Mouse (Mus musculus) layer of hippocampus, adult 18-20 months (tissue): ENCODE measurements around the gene Eri2. TPM values are rescaled to one million over a fixed set of nuclear protein-coding genes. Genes with fewer than 3 reads are reported as not detected.

Source experiments
- DNase-seq, 2 experiments: peaks; one replicate each; pipeline ENCODE4 v3.0.0; 2022; ENCODE audit warnings: low spot score in 2 of 2
- long read RNA-seq: library from polyadenylated mRNA; stranded (forward); transcript quantifications from one replicate; pipeline ENCODE4 v2.0.0, GENCODE M21; 2021
- total RNA-seq, 2 experiments: library from RNA; stranded (reverse); gene quantifications; 2 replicates each; pipeline ENCODE4 v1.2.3; 2021

Gene Eri2
- 1 to 10 TPM; 8.2 to 9.0 TPM for total RNA-seq
- long read RNA-seq, partial matches to known transcripts, result 0 of 13 reads
- long read RNA-seq, other reads (novel, unspliced or antisense), result 8 of 13 reads

DNA sequence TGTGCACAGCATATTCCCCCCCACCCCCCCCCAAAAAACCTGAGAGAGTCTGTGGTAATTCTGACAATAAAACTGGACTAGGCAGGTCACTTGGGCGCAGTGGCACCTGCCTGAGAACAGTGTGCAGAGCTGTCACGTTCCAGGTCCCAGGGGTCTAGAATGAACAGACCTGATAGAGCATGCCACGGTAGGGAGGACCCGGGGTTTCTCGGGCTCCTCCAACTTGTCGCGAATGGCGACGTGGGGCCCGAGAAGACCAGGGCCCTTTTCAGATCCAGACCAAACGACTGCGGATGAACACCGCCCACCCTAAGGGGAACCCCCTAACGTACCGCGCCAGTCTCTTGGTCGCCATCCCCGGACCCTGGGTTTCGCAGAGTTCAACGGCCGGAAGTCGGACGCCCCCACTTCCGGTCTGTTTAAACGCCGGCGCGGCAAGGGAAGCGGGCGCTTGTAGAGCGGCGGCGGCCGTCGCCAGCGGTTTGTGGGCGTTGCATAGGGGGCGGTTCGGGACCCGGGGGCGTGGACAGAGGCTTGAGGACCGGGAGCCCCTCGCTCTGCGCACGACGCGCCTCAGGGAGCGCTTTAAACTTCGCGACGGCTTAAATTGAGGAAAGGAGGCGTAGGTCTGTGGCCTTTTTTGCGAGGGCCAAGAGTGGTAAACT, at the start of gene Eri2, which contains the start of gene Rexo5:
Gene Eri2, minus strand, starts transcription at position 473 of the 665 bp plus-strand sequence.
Gene Rexo5, plus strand, starts transcription at position 421 of the 665 bp plus-strand sequence.
- DNase-seq, result peak; percentile 31 to 70

DNA sequence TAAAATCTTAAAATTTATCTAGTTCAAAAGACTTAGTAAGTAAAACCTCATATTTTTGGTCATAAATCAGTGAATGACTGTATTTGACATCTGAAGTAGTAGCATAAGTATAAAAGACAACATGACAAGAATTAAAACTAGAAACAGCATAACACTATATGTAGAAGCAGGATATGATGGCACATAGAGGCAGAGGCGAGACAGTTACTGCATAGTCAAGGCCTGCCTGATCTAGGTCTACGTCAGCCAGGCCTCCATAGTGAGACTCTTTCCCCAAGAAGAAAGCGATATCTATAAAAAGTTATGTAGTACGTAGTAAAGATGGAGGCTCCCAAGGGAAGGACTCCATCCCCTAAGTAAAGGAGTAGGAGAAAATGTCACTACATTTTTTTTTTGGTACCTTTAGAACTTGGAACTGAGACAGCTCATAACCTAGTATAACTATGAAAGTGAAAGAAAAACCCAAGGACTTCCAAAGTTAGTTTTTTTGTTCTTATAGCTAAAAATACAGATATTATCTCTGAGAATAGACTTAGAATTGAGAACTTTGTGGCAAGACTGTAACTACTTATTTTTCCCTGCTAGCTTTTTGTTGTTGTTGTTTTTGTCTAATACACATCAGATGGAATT, 48.1 kb upstream of the Eri2 start:
- DNase-seq, result no peak

DNA sequence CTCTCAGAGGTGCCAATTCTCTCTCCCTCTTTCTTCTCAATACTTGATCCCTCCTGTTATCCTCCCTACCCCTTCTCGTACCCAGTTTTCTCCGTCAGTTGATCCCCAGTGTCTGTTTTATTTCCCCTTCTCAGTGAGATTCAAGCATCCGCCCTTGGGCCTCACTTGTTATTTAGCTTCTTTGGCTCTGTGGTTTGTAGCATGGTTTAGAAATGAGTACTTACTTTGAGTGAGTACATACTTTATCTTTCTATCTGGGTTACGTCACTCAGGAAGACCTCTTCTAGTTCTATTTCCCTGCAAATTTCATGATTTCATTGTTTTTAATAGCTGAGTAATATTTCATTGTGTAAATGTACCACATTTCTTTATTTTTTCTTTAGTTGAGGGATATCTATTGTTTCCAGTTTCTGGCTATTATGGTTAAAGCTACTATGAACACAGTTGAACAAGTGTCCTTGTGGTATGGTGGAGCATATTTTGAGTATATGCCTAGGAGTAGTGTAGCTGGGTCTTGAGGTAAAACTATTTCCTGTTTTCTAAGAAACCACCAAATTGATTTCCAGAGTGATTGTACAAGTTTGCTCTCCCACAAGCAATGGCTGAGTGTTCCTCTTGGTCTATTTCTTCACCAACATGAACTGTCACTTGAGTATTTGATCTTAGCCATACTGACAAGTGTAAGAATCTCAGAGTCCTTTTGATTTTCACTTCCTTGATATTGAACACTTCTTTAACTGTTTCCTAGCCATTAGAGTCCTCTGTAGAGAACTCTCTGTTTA, 42.3 kb upstream of the Eri2 start:
- no peak for DNase-seq

DNA sequence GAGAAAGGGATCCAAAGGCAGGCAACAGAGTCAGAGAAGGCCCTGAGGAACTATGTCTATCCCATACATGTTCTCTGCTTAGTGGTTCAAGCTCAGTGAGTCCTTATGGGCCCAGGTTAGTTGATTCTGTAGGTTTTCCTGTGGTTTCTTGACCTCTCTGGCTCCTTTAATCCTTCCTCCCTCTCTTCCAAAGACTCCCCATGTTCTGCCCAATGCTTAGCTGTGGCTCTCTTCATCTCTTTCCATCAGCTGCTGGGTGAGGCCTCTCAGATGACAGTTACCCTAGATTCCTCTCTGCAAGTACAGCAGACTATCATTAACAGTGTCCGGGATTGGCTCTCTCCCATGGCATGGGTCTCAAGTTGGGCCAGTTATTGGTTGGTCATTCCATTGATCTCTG, 41.5 kb upstream of the Eri2 start:
- DNase-seq, result no peak

DNA sequence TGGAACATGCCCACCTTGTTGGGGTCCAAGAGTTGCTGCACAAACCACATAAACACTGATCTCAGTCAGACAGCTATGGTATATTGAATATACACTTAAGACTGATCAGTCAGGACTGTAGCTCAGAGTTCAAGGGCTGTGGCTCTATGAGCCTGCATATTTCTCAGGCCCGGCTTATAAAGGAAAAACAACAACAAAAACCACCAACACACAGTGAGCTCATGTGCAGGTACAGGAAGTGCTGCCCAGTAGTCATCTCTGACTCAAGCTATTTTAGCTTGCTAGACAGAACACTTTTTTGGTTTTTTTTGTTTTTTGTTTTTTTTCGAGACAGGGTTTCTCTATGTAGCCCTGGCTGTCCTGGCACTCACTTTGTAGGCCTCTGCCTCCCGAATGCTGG, 14.9 kb upstream of the Eri2 start:
- DNase-seq, result no peak

DNA sequence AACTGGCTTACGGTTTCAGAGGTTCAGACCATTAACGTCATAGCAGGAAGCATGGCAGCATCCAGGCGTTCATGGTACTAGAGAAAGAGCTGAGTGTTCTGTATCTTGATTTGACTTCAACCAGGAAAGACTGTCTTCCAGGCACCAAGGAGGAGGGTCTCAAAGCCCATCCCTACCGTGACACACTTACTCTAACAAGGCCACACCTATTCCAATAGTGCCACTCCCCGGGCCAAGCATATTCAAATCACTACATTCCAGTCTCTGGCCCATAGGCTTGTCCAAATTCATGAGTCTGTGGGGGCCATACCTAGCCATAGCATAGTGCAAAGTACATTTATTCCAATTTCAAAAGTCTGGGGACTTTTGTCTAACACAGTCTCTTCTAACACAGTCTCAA, 13.5 kb upstream of the Eri2 start:
- no peak for DNase-seq

DNA sequence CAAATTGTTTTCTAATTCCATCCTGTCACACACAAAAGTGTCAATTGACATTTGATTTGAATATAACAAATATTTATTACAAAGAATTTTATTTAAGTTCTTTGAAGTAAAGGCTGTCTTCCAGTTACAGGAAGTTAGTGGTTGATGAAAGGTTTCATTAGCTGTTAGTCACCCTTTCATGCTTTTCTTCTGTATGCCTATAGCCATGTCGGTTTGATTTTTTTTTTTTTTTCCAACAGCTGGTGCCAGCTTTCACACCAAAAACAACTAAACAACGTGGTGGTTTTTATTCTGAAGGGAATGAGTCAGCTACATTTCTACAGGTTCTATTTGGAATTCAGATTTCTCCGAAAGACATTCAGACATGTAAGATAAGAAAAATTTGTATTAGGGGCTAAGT, 7.1 kb upstream of the Eri2 start:
- DNase-seq, result no peak

DNA sequence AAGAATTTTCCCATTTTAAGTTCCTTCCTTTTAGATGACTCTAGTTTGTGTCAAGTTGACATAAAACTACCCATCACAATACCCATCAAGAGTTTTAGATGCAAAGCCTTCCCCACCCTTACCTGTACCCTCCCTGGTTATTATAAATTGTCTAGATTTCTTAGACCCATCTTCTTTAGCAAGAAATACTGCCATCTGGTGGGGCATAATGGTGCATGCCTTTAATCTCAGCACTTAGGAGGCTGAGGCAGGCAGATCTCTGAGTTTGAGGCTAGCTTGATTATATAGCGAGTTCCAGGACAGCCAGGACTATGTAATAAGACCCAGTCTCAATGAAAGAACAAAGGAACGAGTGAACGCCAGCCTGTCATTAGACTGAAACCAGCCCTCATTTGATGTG, 6.6 kb upstream of the Eri2 start:
- no peak for DNase-seq

DNA sequence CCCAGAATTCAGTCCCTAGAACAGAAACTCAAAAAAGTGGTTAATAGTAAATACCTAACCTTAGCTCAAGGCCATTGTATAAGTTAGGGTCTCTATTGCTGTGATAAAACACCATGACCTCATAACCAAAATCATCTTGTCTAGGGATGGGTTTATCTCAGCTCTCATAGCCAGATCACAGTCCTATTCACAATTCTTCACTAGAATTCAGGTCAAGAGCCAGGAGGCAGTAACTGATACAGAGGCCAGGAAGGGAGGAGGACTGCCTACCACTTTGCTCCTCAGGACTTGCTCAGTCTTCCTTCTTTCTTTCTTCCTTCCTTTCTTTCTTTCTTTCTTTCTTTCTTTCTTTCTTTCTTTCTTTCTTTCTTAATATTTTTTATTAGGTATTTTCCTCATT, 1.5 kb upstream of the Eri2 start:
- no peak for DNase-seq

DNA sequence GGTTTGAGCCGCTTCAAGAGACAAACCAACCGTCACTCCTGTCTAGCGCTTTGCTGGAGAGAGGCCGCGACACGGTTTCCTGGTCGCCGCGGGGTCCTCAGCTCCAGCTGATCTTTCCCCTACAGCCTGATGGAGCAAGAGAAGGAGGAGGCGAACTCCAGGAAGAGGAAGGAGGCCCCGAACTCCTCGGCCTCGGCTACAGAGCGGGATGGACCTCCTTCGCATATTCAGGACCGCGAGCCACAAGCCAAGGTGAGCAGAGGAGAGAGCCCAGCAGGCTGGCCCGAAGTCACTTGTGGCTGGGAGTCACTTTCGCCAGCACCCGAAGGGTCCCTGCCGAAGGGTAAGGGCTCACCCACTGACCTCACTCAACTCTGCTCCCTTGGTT, 387 bp upstream of the Eri2 start:
- DNase-seq, result no peak

DNA sequence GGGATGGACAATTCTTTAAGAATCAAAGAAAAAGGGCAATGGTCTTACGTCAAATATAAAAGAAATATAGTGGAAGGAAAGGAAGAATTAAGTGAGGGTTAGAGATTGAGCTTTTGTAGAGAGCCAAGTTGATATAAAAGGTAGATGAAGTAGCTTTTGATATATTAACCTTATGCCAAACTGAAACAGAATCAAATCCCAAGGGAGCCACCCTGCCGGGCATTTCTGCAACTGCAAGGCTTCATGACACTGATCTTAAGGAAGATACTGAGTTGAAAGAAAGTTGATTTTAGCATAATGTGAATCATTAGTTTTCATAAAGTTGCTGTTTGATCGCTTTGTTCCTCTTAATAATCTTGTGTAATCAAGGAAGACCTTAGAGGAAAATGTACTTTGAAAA, 4.8 kb downstream of the Eri2 start:
- DNase-seq, result no peak

DNA sequence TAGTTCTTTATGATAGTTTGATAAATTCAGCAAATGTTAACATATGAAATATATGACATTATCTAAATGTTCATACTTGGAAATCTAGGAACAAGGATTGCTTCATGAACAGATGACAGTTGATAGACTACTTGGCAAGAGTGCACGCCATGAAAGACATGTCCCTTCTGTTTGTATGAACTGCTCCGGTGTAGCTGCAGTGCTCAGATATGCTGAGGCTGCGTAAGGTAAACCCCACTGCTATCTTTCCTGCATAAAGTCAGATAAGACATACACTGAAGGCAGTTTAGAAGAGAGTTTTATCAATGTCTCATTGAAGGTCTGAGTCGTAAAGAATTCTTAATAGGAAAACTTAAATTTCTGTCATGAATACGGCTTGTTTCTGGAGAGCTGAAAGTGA, 8.9 kb downstream of the Eri2 start:
- DNase-seq, result no peak

DNA sequence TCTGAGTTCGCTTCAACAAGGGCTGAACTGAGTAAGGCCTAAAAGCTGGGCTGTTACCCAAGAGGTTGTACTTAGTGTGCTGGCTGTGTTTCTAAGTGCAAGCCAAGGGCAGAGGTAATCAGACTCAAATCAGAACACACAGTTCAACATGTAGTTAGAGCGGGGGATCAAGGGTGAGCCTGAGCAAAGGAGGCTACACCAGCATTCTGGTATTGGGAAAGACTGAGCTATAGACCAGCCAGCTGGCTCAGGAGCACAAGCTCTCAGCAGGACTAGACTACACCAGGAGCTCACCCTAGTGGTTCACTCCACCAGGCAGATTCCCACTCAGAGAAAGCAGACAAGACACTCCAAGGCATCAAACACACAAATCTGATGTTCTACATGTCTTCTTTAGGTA, 10.4 kb downstream of the Eri2 start:
- DNase-seq, result no peak

DNA sequence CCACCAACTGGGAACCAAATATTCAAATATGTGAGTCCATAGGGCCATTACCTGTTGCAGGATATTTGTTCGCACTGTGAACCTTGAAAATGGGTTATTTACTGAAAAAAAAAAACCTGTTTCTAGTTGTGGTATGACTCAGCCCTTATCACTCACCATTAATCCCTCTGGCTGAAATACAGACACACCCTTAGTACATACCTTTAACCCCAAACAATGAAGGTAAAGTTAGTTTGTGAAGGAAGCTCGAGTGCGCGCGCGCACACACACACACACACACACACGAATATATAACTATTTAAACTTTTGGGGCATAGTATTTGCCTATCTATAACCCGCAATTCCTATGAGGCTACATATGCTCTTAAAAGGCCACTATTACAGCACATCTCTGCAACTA, 24.0 kb downstream of the Eri2 start:
- no peak for DNase-seq

DNA sequence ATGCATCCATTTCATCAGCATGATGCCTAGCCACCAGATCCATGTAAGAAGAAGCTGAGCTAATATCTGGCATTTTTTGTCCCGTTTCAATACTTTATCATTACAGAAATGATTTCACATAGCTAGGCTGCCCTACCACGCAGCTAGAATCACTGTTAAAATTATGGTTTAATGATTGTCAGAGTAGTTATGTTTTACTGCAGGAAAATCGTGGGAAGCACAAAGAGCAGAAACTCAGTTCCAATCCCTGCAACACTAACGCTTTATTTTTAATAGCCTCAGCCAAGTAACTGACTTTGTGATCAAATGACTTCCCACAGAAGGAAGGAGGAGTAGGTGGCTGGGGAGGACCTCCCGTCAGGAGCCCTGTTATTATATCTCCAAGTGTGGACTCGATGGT, 26.9 kb downstream of the Eri2 start:
- no peak for DNase-seq

DNA sequence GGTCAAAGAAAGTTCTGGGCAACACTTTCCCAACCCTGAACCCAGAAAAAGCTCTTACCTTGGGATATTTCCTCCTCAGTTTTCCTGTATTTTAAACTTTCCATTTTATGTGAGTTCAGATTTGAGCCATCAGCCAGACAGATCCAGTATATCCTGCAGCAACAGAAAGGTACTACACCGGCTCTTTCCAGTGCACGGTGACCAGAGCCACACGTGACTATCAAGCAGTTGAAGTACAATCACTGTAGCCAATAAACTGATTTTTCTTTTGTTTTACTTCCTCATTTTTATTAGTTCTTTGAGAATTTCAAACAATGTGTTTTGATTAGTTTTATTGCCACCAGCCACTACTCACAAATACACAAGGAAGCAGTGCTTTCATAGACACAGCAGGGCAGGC, 29.5 kb downstream of the Eri2 start:
- DNase-seq, result no peak

DNA sequence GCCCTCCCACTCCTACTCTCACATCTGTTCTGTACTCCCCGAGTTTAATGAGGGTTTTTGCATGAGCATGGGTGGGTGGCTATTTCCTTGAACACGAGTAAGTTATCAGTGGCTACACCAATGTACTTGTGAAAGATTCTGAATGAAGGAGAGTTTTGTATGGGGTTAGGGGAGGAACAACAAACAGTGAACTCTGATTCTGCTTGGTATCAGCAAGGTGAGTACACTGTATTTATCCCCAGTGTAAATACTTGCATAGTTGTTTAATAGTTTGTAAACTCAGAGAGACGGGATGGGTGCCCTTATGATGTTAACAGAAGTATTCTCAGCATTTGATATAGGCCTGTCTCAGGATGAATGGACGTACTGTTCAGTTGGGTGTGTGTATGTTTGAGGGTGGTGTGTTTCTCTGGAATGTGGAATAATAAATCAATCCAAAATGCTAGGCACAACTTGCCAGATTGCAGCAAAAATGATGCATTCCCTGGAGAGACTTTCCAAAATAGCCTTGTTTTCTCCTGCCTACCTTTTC, 31.6 kb downstream of the Eri2 start:
- DNase-seq, result no peak

DNA sequence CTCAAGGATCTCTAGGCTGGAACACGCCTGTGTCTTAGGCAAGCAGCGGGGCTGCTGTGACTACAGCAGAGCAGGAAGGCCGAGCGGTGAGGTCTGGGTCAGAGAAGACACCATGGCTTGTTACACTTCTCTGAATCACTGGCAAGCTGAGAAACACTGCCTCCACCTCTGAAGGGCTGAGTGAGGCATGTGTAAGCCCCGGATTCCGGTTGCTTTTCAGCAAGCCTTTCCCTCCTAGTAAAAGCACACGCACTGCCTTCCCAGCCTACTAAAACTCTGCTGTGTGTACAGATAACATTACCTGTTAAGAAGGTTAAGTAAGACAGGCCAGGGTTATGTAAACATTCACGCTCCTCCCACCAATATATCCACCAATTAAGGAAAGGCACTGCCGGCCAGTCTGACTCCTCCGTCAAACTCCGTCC, 33.3 kb downstream of the Eri2 start, which contains the start of gene Acsm3:
Gene Acsm3, plus strand, starts transcription at position 397 of the 425 bp plus-strand sequence.
- no peak for DNase-seq

DNA sequence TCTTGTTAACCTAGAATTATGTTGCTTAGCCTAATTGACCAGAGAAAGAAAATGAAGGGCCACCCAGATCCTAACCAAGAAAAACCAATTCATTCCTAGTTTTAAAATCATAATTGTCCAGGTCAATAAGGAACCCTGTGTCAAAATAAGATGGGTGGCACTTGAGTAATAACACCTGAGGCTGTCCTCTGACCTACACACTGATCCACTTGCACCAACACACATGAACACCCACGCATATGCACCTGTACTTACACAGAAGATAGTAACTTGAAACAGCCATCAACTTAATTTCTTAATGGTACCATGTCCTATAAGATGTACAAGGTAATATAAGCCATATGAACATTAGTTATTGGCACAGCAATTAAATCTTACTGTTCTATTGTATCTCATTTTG, 40.2 kb downstream of the Eri2 start:
- DNase-seq, result no peak

DNA sequence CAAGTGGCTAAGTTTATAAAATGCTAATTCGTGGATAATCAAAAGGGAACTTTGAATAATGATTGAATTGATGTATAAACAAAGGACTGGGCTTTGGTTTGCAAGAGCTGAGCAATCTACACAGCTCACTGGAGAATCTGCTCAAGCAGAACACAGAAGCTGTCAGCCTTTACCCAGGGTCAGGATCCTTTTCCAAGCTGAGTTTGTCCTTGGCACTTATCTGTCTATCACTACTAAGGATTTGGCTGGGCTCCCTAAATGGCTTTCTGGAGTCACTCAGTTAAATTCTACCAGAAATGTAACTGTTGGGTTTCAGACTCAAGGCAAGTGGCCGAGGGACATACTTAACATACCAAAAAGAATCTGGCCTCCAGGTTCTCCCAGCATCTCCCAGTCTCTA, 43.9 kb downstream of the Eri2 start:
- no peak for DNase-seq

DNA sequence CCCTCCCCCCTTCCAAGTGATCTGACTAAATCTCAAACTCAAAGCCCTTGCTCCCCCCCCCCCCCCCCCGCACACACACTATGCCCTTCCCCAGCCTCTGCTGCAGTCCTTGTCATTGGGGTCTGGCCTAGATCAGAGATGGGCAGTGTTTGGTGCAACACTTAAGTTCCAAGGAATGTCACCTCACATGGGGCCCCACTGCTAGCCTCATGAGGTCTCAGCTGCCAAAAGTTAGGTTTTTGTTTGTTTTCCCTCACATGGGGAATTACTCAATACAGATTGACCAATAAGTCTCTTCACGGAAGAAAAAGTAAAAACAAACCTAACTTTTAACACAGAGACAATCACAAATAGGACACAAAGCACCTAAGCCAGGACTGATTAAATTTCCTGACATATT, 45.1 kb downstream of the Eri2 start:
- no peak for DNase-seq

DNA sequence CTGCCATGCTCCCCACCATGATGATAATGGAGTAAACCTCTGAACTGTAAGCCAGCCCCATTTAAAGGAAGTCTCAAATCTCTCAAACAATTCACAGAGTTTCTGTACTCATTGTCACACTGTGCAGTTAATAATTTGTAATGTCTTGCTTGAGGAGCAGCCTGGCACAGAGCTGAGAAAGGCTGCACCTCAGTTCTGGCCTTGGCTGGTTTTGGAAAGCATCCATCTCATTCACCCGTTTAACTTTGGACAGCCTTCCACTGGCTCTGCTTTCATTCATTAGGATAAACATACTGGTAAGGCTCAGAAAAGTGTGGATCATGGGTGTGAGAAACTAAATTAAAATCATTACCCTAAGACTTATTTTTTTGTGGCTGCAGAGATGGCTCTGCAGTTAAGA, 48.0 kb downstream of the Eri2 start:
- no peak for DNase-seq
